Mouse (Mus musculus) hindbrain, embryonic 14.5 days (tissue): ENCODE results near the gene Adh5. TPM values are rescaled to one million over a fixed set of nuclear protein-coding genes. Genes with fewer than 3 reads are reported as not detected.

Experiments
- ATAC-seq: fragments of 200-750 bp; cut with Nextera tagmentation; 2 replicates; pipeline ENCODE4 v1.8.0; 2017; ENCODE audit warnings: moderate number of reproducible peaks, mild to moderate bottlenecking, moderate TSS enrichment, moderate library complexity; ENCODE audit not compliant: low FRiP score
- DNase-seq: peaks from one replicate; pipeline ENCODE4 v3.0.0-alpha.2; 2015; ENCODE audit warnings: low spot score
- H3K27ac ChIP-seq: fragments of 300-500 bp; sonication (generic); 2 replicates; pipeline ENCODE4 v1.5.1; 2014; ENCODE audit warnings: mild to moderate bottlenecking, moderate library complexity
- H3K27me3 ChIP-seq: fragments of 300-500 bp; sonication (generic); 2 replicates; pipeline ENCODE4 v1.6.1; 2014; ENCODE audit warnings: mild to moderate bottlenecking, low read length, mixed read lengths; ENCODE audit not compliant: control insufficient read depth, insufficient read depth
- H3K36me3 ChIP-seq: fragments of 300-500 bp; sonication (generic); replicated peaks from 2 replicates; pipeline ENCODE4 v1.6.1; 2014; ENCODE audit not compliant: control insufficient read depth, insufficient read depth
- H3K4me1 ChIP-seq: fragments of 300-500 bp; sonication (generic); replicated peaks from 2 replicates; pipeline ENCODE4 v1.6.1; 2014; ENCODE audit warnings: antibody characterized with exemption, low read length, mixed read lengths; ENCODE audit not compliant: control insufficient read depth, insufficient read depth
- H3K4me2 ChIP-seq: fragments of 300-500 bp; sonication (generic); replicated peaks from 2 replicates; pipeline ENCODE4 v1.6.1; 2014; ENCODE audit warnings: mild to moderate bottlenecking, moderate library complexity
- H3K4me3 ChIP-seq: fragments of 300-500 bp; sonication (generic); replicated peaks from 2 replicates; pipeline ENCODE4 v1.5.1; 2014; ENCODE audit warnings: mild to moderate bottlenecking, low read length
- H3K9ac ChIP-seq: fragments of 300-500 bp; sonication (generic); 2 replicates; pipeline ENCODE4 v1.6.1; 2014
- H3K9me3 ChIP-seq: fragments of 300-500 bp; sonication (generic); 2 replicates; pipeline ENCODE4 v1.6.1; 2016; ENCODE audit warnings: low read length; ENCODE audit not compliant: control insufficient read depth
- WGBS: fragments of 180-500 bp; shearing (Covaris S2); extraction: QIAGEN DNeasy Blood & Tissue Kit; methylation state at CpG from one replicate; pipeline ENCODE4 v1.1.7; 2014; 5-methylcytosine and 5-hydroxymethylcytosine counted together
- polyA plus RNA-seq: library from polyadenylated mRNA; unstranded; fragments of >200 nt; fragmentation: Nextera tagmentation; extraction: Ambion mirVana; gene quantifications from 2 replicates; pipeline ENCODE4 v1.2.1, GENCODE M21; 2014

Adh5 gene
- polyA plus RNA-seq, result 196 and 198 TPM in 2 replicates

DNA sequence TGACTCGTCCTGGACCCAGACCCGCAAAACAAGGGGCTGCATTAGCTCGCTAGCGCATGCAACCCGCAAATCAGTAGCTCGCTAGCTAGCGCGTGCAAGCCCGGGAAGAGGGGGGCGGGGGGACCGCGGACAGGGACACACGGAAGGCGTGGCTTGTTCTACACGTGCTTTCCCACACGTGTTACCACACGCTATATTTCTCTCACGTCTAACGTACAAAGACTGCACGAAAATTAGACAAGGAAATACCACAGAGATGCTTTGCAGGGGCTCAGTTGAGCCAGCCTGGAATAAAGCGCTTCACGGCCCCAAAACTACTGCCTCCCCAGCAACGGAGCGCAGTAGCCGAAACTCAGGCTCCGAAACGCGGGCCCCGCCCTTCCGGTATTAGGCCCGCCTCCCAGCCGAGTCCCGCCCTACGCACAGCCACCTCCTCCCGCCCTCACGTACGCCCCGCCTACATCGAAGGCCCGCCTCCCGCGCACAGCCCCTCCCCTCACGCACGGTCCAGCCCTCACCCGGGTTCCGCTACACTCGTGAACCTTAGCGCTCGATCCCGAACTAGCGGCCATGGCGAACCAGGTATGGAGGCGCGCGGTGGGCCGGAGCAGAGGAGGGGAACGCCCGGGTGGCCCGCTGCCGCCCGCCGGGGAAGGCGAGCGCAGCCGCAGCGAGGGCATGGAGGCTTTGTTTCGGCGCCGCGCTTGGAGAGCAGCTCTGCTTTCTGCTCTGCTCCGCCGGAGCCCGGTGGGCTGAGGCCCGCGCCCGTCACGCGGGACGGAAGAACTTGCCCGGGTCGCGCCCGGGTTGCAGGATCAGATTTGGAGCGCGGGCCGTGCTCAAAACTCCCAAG lies at the start of gene Adh5:
Gene Adh5, plus strand, starts transcription at position 482 of the 853 bp plus-strand sequence.
- peak within 1 kb of the TSS; percentile 77 for H3K27ac ChIP-seq
- peak; percentile 91 for DNase-seq
- peak; percentile 99 for ATAC-seq
- H3K9me3 ChIP-seq, result no peaks in the 10 kb centered on the region
- WGBS, result under 1% methylated on average over 86 of the region's 86 CpGs
- H3K9ac ChIP-seq, result peak within 1 kb of the TSS; percentile 80
- no peaks in the 10 kb centered on the region for H3K27me3 ChIP-seq
- peak within 1 kb of the TSS; percentile 74 for H3K4me3 ChIP-seq
- peak within 1 kb of the TSS; percentile 71 for H3K4me2 ChIP-seq
- peaks cover 8% of the 10 kb centered on the region for H3K4me1 ChIP-seq
- H3K36me3 ChIP-seq, result peaks cover 21% of the 10 kb centered on the region

DNA sequence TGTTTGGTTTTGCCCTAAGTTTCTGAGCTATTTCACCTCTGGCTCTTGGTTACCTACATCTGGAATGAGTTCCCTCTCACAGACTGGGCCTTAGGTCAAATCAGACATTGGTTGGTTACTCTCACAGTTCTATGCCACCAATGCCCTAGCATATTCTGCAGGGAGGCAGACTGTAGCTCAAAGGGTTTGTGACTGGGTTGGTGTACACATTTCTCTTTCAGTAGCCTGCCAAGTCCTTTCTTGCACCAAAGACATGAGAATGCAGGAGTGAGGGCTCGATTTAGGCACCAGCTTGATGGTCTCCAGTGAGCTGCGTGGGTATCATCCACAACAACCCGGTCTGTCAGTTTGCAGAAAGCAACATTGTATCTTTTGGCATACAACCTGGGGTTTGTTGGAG lies 38.0 kb upstream of the Adh5 start:
- Histone ChIP-seq H3K36me3 (no peaks in the 10 kb centered on the region), H3K27ac (no peak overlapping the region), H3K9ac (no peak overlapping the region), H3K27me3 (no peaks in the 10 kb centered on the region), H3K4me1 (no peaks in the 10 kb centered on the region), H3K4me3 (no peak overlapping the region), H3K4me2 (no peak overlapping the region), H3K9me3 (no peaks in the 10 kb centered on the region)
- ATAC-seq (no peak), DNase-seq (no peak)
- WGBS, result 81% methylated on average over 3 of the region's 3 CpGs

DNA sequence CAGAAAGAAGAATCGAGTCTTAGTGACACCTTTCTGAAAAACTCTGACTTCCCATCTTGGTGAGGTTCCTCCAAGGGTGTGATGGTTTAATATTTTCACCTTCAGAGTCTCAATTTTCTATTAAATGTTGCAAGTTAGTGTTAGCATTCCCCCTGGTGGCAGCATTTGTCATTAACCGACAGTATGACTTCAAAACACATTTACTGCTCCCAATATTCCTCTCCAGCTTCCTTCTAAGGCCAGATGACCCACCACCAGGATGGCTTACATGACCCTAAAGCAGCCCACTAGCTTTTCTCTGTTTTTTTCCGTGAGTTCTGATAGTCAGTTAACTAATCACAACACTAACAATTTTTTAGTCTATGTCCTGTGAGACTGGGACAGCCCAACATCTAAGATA lies 37.6 kb upstream of the Adh5 start:
- Histone ChIP-seq H3K9me3 (no peaks in the 10 kb centered on the region), H3K36me3 (no peaks in the 10 kb centered on the region), H3K27ac (no peak overlapping the region), H3K9ac (no peak overlapping the region), H3K4me1 (no peaks in the 10 kb centered on the region), H3K4me2 (no peak overlapping the region), H3K27me3 (no peaks in the 10 kb centered on the region), H3K4me3 (no peak overlapping the region)
- ATAC-seq (no peak), DNase-seq (peak; percentile 75)
- WGBS, result 46% methylated on average over 3 of the region's 3 CpGs

DNA sequence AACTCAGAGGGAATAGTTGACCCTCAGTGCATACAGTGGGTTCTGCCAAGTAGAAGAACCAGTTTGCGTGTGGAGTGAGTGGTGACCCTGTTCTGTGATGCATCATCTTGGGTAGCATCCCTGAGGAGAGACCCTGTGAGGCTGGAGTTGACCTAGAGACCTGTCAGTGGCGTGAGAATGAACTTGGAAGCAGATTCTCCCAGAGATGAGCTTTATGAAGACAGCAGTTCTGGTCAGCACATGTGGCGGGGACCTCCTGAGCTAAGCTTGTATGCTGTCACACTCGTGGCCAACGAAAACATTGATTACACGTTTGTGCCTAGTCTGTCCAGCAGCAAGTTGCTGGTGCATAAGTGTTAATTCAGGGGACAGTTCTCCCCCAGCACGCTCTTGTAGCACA lies 37.1 kb upstream of the Adh5 start:
- Histone ChIP-seq H3K27ac (no peak overlapping the region), H3K4me1 (no peaks in the 10 kb centered on the region), H3K9me3 (no peaks in the 10 kb centered on the region), H3K4me2 (no peak overlapping the region), H3K36me3 (no peaks in the 10 kb centered on the region), H3K4me3 (no peak overlapping the region), H3K9ac (no peak overlapping the region), H3K27me3 (no peaks in the 10 kb centered on the region)
- ATAC-seq, result no peak
- WGBS, result 87% methylated on average over 7 of the region's 7 CpGs
- no peak for DNase-seq

DNA sequence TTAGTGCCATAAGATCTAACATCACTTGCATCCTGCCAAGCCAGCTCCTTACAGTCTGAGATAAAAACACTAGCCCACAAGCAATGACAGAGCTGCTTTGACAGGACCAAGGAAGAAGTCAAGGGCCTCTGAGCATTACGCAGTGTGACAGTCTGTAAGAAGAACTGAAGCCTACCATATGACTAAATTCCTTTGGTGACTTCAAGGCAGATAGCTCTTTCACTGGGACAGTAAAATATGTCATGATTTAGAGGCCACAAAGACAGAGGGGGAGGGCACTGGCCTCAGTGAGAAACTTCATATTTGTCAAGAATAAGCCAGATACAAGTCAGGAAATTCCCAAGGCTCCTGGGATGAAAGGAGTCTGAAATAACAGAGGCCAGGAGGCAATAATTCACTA lies 35.0 kb upstream of the Adh5 start:
- Histone ChIP-seq H3K9me3 (no peaks in the 10 kb centered on the region), H3K27me3 (no peaks in the 10 kb centered on the region), H3K9ac (no peak overlapping the region), H3K27ac (no peak overlapping the region), H3K4me3 (no peak overlapping the region), H3K4me2 (no peak overlapping the region), H3K4me1 (no peaks in the 10 kb centered on the region), H3K36me3 (no peaks in the 10 kb centered on the region)
- ATAC-seq (no peak), DNase-seq (no peak)
- WGBS, result 97% methylated on average over 1 of the region's 1 CpGs

DNA sequence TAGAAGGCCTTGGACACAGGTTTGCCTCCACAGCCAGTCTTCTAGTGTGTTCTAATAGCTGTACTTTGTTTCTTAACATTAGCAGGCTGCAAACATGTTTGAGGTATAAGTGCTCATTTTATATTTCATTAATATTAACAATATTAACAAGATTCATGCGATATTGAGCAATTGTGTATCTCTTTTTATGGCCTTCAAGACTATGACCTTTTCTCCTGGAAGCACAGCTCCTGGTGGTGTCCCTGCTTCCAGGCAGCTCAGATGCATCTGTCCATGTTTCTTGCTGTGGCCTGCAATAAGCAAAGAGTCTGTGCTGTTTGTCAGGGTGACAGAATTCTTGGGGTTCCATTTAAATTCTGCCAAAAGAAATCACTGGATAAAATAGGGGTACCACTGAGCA lies 33.3 kb upstream of the Adh5 start:
- no peak overlapping the region for H3K9ac ChIP-seq
- ATAC-seq (no peak), DNase-seq (no peak)
- H3K27ac ChIP-seq, result no peak overlapping the region
- H3K27me3 ChIP-seq, result no peaks in the 10 kb centered on the region
- H3K4me2 ChIP-seq, result no peak overlapping the region
- no peaks in the 10 kb centered on the region for H3K9me3 ChIP-seq
- no peaks in the 10 kb centered on the region for H3K4me1 ChIP-seq
- no peak overlapping the region for H3K4me3 ChIP-seq
- WGBS, result 80% methylated on average over 1 of the region's 1 CpGs
- H3K36me3 ChIP-seq, result no peaks in the 10 kb centered on the region

DNA sequence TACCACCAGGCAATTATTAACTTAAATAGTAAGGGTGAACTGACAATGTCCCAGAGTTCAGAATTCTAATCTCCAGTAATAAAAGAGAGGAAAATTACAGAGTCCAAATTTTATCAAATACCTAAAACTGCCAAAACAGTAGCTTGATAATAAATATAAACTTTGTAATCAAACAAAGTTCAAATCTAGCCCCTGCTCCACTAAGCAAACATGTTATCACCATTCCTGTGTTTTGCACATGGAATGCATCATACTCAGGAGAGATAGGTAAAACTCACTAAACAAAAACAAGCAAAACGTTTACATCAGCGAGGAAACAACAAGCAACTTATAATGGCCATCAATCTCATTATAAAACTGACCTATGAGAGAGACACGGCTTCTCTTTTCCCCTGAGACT lies 32.7 kb upstream of the Adh5 start:
- Histone ChIP-seq H3K27me3 (no peaks in the 10 kb centered on the region), H3K36me3 (no peaks in the 10 kb centered on the region), H3K9me3 (no peaks in the 10 kb centered on the region), H3K4me2 (no peak overlapping the region), H3K9ac (no peak overlapping the region), H3K27ac (no peak overlapping the region), H3K4me1 (no peaks in the 10 kb centered on the region), H3K4me3 (no peak overlapping the region)
- ATAC-seq (no peak), DNase-seq (no peak)
- WGBS, result 72% methylated on average over 3 of the region's 3 CpGs

DNA sequence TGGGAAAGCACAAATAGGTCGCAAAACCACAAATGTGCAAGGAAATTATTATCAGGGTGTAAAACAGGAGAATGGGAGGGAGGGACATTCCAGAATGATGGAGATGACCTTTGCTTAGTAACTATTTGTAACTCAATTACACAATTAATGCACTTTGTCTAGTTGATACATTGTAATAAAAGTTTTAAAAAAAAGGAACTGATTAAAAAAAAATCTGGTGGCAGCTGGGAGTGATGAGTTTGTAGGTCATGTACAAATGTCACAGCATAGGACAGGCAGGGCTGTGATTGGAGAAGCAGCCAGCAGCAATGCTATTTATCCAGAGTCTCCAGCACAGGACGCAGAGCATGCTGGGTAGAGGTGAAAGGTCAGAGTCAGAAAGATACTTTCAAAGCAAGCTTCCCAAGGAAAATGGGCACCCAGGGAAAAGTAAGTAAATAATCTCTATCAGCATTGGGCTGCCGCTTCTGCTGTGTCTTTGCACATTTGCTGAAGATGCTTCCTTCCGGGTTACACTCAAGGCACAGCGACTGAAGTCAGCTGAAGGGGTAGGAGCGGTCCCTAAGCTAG lies 27.7 kb upstream of the Adh5 start, which contains the start of gene Adh4:
Gene Adh4, plus strand, starts transcription at position 346 of the 570 bp plus-strand sequence.
- Histone ChIP-seq H3K4me2 (no peak within 1 kb of the TSS), H3K9ac (no peak within 1 kb of the TSS), H3K36me3 (no peaks in the 10 kb centered on the region), H3K4me1 (no peaks in the 10 kb centered on the region), H3K9me3 (no peaks in the 10 kb centered on the region), H3K27ac (no peak within 1 kb of the TSS), H3K4me3 (no peak within 1 kb of the TSS), H3K27me3 (no peaks in the 10 kb centered on the region)
- DNase-seq, result no peak
- ATAC-seq, result no peak
- WGBS, result 75% methylated on average over 6 of the region's 6 CpGs

DNA sequence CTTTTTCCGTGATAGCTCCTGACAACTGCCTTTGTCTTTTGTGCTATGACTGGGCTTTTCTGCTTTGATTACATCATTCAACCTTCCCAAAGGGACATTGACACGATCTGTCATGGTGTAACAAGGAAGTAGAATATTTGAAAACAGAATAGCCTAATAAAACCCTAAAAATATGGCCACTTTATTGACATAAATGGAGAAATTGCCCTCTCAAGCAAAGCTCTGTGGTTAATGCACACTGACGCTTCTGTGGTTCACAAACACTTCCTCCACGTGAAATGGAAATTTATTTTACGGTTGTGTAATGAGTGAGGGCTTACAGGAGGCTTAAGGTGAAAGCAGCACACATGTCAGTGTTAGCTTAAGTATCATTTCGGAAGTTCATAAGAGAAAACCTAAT lies 23.5 kb upstream of the Adh5 start:
- Histone ChIP-seq H3K27ac (no peak overlapping the region), H3K27me3 (no peaks in the 10 kb centered on the region), H3K36me3 (no peaks in the 10 kb centered on the region), H3K4me1 (no peaks in the 10 kb centered on the region), H3K4me2 (no peak overlapping the region), H3K9ac (no peak overlapping the region), H3K4me3 (no peak overlapping the region), H3K9me3 (no peaks in the 10 kb centered on the region)
- no peak for DNase-seq
- ATAC-seq, result no peak
- WGBS, result 83% methylated on average over 6 of the region's 6 CpGs
